Mouse (Mus musculus): ENCODE results near the gene Rnf4.

GRCm38 (mm10) chr5:34378787-34379186, 42.7 kb downstream of the Rnf4 start:
- TF ChIP-seq CTCF (IDR thresholded peaks at IDR 0.05; ENCODE audit: low read depth) = no peak
- TF ChIP-seq EP300 (optimal IDR thresholded peaks at IDR 0.05) = no peak
